Mouse (Mus musculus) embryonic stem cell, embryonic (primary cell): ENCODE data around the gene Thsd7a.

Experiments used
- CTCF ChIA-PET, 4 experiments: fragments of 300-600 bp in 2 of 4; fragments of 350-600 bp in 2 of 4; sonication (Branson Sonifier 250); formaldehyde crosslinking; loops; one replicate each; lab custom pipeline; 2022; ENCODE audit warnings: inconsistent platforms in 2 of 4; lab: Charles Lee
- POLR2A ChIA-PET, 4 experiments: fragments of 300-600 bp in 2 of 4; fragments of 350-600 bp in 2 of 4; sonication (Branson Sonifier 250); formaldehyde crosslinking; loops; one replicate each; lab custom pipeline; 2022; ENCODE audit warnings: antibody characterized with exemption in 4 of 4, inconsistent platforms in 1 of 4; lab: Charles Lee

The Thsd7a gene

GRCm38 (mm10) chr6:12336590-12337584 is 412.3 kb downstream of the Thsd7a start:
- POLR2A ChIA-PET = no interaction called here
- CTCF ChIA-PET = no interaction called here

GRCm38 (mm10) chr6:12315070-12315909 is 433.9 kb downstream of the Thsd7a start:
- CTCF ChIA-PET = interaction anchor here in 3 of 4 experiments (0.7 to 1.3 kb wide), 4 partner anchors 715 to 971 kb away, joined by 3 to 4 read pairs (median 3); no protein-coding TSS in a partner anchor
- POLR2A ChIA-PET = interaction anchor here in 1 of 4 experiments (0.5 kb wide), 1 partner anchor 225 kb away, joined by 3 read pairs; no protein-coding TSS in a partner anchor

- CTCF ChIA-PET = no interaction called here
Observed at GRCm38 (mm10) chr6:12307502-12307901, 441.7 kb downstream of the Thsd7a start.

GRCm38 (mm10) chr6:12262641-12263400 is 486.4 kb downstream of the Thsd7a start:
- ChIA-PET POLR2A (interaction anchor here in 1 of 4 experiments (0.6 kb wide), 1 partner anchor 25 kb away, joined by 3 read pairs; no protein-coding TSS in a partner anchor), CTCF (no interaction called here)

More at GRCm38 (mm10) chr6:12307502-12307901, 441.7 kb downstream of the Thsd7a start:
- POLR2A ChIA-PET = interaction anchor here in 1 of 4 experiments (0.6 kb wide), 1 partner anchor 761 kb away, joined by 3 read pairs; no protein-coding TSS in a partner anchor
